Mouse (Mus musculus) brain, embryonic 14.5 days (tissue): ENCODE data around the gene Ptp4a2.

Experiments used
- CTCF ChIP-seq: fragments of 200-500 bp; IDR thresholded peaks from 2 replicates; pipeline ENCODE4 v1.5.1; 2012; ENCODE audit warnings: inconsistent platforms, mild to moderate bottlenecking, moderate library complexity, borderline replicate concordance; ENCODE audit not compliant: insufficient read depth, insufficient read length; ENCODE audit errors: extremely low read depth
- POLR2A ChIP-seq: fragments of 200-500 bp; IDR thresholded peaks from 2 replicates; pipeline ENCODE4 v1.6.1; 2012; ENCODE audit warnings: mild to moderate bottlenecking, inconsistent platforms, borderline replicate concordance; ENCODE audit not compliant: poor library complexity, insufficient read depth, insufficient read length, severe bottlenecking; ENCODE audit errors: extremely low read depth

- TF ChIP-seq POLR2A (no peak), CTCF (no peak)
Measured at GRCm38 (mm10) chr4:129853996-129854395, 43.0 kb downstream of the Ptp4a2 start.
